Mouse (Mus musculus) heart, postnatal 0 days (tissue): Measurements from ENCODE around the gene Dnaja4.

Experiments
- CTCF ChIP-seq: IDR thresholded peaks from 2 replicates; pipeline ENCODE4 v1.5.1; 2016; ENCODE audit warnings: antibody characterized with exemption, control low read depth, low read depth
- EP300 ChIP-seq: IDR thresholded peaks from 2 replicates; pipeline ENCODE4 v1.6.1; 2016; ENCODE audit warnings: antibody characterized with exemption, low read depth

- TF ChIP-seq CTCF, result no peak
- no peak for TF ChIP-seq EP300
Measured at GRCm38 (mm10) chr9:54745740-54746370, 47.2 kb downstream of the Dnaja4 start.
